Mouse (Mus musculus): Measurements from ENCODE around the gene Psmb11.

GRCm38 (mm10) chr14:54607226-54607625 is 14.0 kb upstream of the Psmb11 start:
- no peak for TF ChIP-seq GATA1 (IDR thresholded peaks at IDR 0.05; ENCODE audit: low read length)
- no peak for TF ChIP-seq TAL1 (IDR thresholded peaks at IDR 0.05; ENCODE audit: low read length)
